Mouse (Mus musculus) kidney, adult 2 months (tissue): ENCODE results near the gene 1700017N19Rik. TPM values are rescaled to one million over a fixed set of nuclear protein-coding genes. Genes with fewer than 3 reads are reported as not detected.

Experiments
- DNase-seq: peaks from one replicate; pipeline ENCODE4 v3.0.0; 2021
- H3K27ac ChIP-seq: fragments of 200-500 bp; 2 replicates; pipeline ENCODE4 v1.5.1; 2012; ENCODE audit warnings: low read depth, low read length, control low read depth, inconsistent platforms; ENCODE audit not compliant: insufficient read depth
- H3K27me3 ChIP-seq: fragments of 200-500 bp; replicated peaks from 2 replicates; pipeline ENCODE4 v1.6.1; 2012; ENCODE audit warnings: mild to moderate bottlenecking, moderate library complexity, low read length, inconsistent platforms; ENCODE audit not compliant: control insufficient read depth, insufficient read depth
- H3K36me3 ChIP-seq: fragments of 200-500 bp; 2 replicates; pipeline ENCODE4 v1.6.1; 2012; ENCODE audit warnings: mild to moderate bottlenecking, moderate library complexity, low read length, inconsistent platforms; ENCODE audit not compliant: control insufficient read depth, insufficient read depth
- H3K4me1 ChIP-seq: fragments of 200-500 bp; 2 replicates; pipeline ENCODE4 v1.6.1; 2011; ENCODE audit warnings: low read length; ENCODE audit not compliant: control insufficient read depth, insufficient read depth
- H3K4me3 ChIP-seq: fragments of 200-500 bp; 2 replicates; pipeline ENCODE4 v1.5.1; 2011; ENCODE audit warnings: mild to moderate bottlenecking, low read depth, low read length, control low read depth; ENCODE audit not compliant: insufficient read depth
- POLR2A ChIP-seq: fragments of 200-500 bp; IDR thresholded peaks from one replicate; pipeline ENCODE4 v1.6.1; 2011; ENCODE audit warnings: low read depth, low read length, control low read depth
- WGBS: fragments of 180-500 bp; shearing (Covaris S2); methylation state at CpG from one replicate; pipeline ENCODE4 v1.1.7; 2018; 5-methylcytosine and 5-hydroxymethylcytosine counted together
- polyA plus RNA-seq: library from polyadenylated mRNA; depleted of rRNA; stranded (reverse); fragments of >200 nt; gene quantifications from 2 replicates; pipeline ENCODE4 v1.2.3, GENCODE M21; 2012; rRNA removed

Gene 1700017N19Rik
- polyA plus RNA-seq, 1 experiment: not detected

- 81% methylated on average over 2 of the region's 2 CpGs for WGBS
- H3K4me1 ChIP-seq: no peaks in the 10 kb centered on the region
- no peaks in the 10 kb centered on the region for H3K27me3 ChIP-seq
- no peak for DNase-seq
- no peak for TF ChIP-seq POLR2A
- no peak overlapping the region for H3K27ac ChIP-seq
- H3K4me3 ChIP-seq: no peak overlapping the region
- H3K36me3 ChIP-seq: no peaks in the 10 kb centered on the region
These were observed 71.8 kb downstream of the 1700017N19Rik start for GRCm38 (mm10) chr10:100661970-100662590.

Other genes starting within 250 kb of the 1700017N19Rik start
- not detected in 2 replicates for gene Gm4302, start 249.6 kb upstream of the 1700017N19Rik start, polyA plus RNA-seq
- not detected in 2 replicates for gene Gm4303, start 244.5 kb upstream of the 1700017N19Rik start, polyA plus RNA-seq
- gene Gm4305, start 239.4 kb upstream of the 1700017N19Rik start, polyA plus RNA-seq: not detected in 2 replicates
- gene Gm4307, start 229.1 kb upstream of the 1700017N19Rik start, polyA plus RNA-seq: not detected in 2 replicates
- not detected in 2 replicates for gene Gm4312, start 207.9 kb upstream of the 1700017N19Rik start, polyA plus RNA-seq
- gene Tmtc3, start 103.1 kb upstream of the 1700017N19Rik start, polyA plus RNA-seq: 6.8 and 8.3 TPM in 2 replicates
- 0.49 and 0.89 TPM in 2 replicates for gene Cep290, start 102.9 kb upstream of the 1700017N19Rik start, polyA plus RNA-seq
- 11.5 and 14.1 TPM in 2 replicates for gene 4930430F08Rik, start 61 bp upstream of the 1700017N19Rik start, polyA plus RNA-seq